Comparison of ENCODE assay signal across 17 mouse cellular contexts in genomic region chr16:54629183-54629582, GRCm38 (mm10).
"Had no signal": no experiment of that assay in that cellular context is flagged by ENCODE, and none has a peak within 500 bp of the region (broad histone marks: within the 10 kb centered on the region; RNA-seq: fewer than 3 reads in every experiment).

No protein-coding gene starts in this region.

- DNase-seq: kidney, adult 18-20 months; kidney, adult 9 months; kidney, postnatal 14 days; kidney, postnatal 4 days; left cerebral cortex, postnatal 4 days; liver, embryonic 13.5 days; lung, adult 2 months; lung, postnatal 14 days; lung, postnatal 4 days; retina, postnatal 1 day; right cerebral cortex, postnatal 25 days; spleen, adult 18-20 months; thymus, postnatal 36 days had no signal

- H3K27me3 ChIP-seq: liver, embryonic 13.5 days; neural tube, embryonic 12.5 days; stomach, embryonic 15.5 days had no signal

- H3K27ac ChIP-seq: liver, embryonic 13.5 days; neural tube, embryonic 12.5 days; stomach, embryonic 15.5 days had no signal

- H3K9ac ChIP-seq: liver, embryonic 13.5 days; neural tube, embryonic 12.5 days; stomach, embryonic 15.5 days had no signal

- H3K4me2 ChIP-seq: liver, embryonic 13.5 days; neural tube, embryonic 12.5 days; stomach, embryonic 15.5 days had no signal

- H3K4me1 ChIP-seq: liver, embryonic 13.5 days; neural tube, embryonic 12.5 days; stomach, embryonic 15.5 days had no signal

- ATAC-seq: inflammation-experienced regulatory T-cells, adult 6 months; intestine, embryonic 16.5 days had no signal

- H3K4me3 ChIP-seq: liver, embryonic 13.5 days; neural tube, embryonic 12.5 days; stomach, embryonic 15.5 days had no signal

- H3K36me3 ChIP-seq: liver, embryonic 13.5 days; neural tube, embryonic 12.5 days; stomach, embryonic 15.5 days had no signal

- H3K9me3 ChIP-seq: liver, embryonic 13.5 days; neural tube, embryonic 12.5 days; stomach, embryonic 15.5 days had no signal
